Mouse (Mus musculus): ENCODE results near the gene Yipf2. TPM values are rescaled to one million over a fixed set of nuclear protein-coding genes. Genes with fewer than 3 reads are reported as not detected.

Gene Yipf2
- polyA plus RNA-seq, 2 experiments: 6.1 to 9.0 TPM

GRCm38 (mm10) chr9:21588350-21588749, 4.3 kb downstream of the Yipf2 start:
- no peak overlapping the region for H3K27ac ChIP-seq
- peaks cover 0 to 5% of the 10 kb centered on the region in 2 experiments; a peak in 2 of 4 replicates for H3K4me1 ChIP-seq (replicated peaks; ENCODE audit: control insufficient read depth in 2 of 2, insufficient read depth in 2 of 2, low read length in 1 of 2)
- no peak overlapping the region for H3K9ac ChIP-seq (replicated peaks)
- no peak overlapping the region for H3K4me2 ChIP-seq (ENCODE audit: low read depth)
- DNase-seq (ENCODE audit: low read depth in 3 of 3, low spot score in 3 of 3) (no peak), ATAC-seq (ENCODE audit: insufficient read depth) (no peak)
- 79% methylated on average over 8 of the region's 8 CpGs for WGBS (ENCODE audit: insufficient replicate concordance)
- H3K36me3 ChIP-seq (replicated peaks; ENCODE audit: control insufficient read depth, insufficient read depth, low read depth): peaks cover 45% of the 10 kb centered on the region
- H3K4me3 ChIP-seq (ENCODE audit: insufficient read depth in 1 of 2, low read depth in 2 of 2, low read length in 2 of 2): no peak overlapping the region
- no peak for TF ChIP-seq EP300 (IDR thresholded peaks at IDR 0.05; ENCODE audit: low read depth)
- TF ChIP-seq CTCF (IDR thresholded peaks at IDR 0.05; ENCODE audit: low read depth): no peak
- H3K27me3 ChIP-seq (ENCODE audit: control insufficient read depth, insufficient read depth, low read length): no peaks in the 10 kb centered on the region
- H3K9me3 ChIP-seq (ENCODE audit: control insufficient read depth, low read length): no peaks in the 10 kb centered on the region

- H3K36me3 ChIP-seq (replicated peaks; ENCODE audit: control insufficient read depth, insufficient read depth, low read depth): peaks cover 48% of the 10 kb centered on the region
Observed at GRCm38 (mm10) chr9:21587678-21588349, 4.8 kb downstream of the Yipf2 start.

DNA sequence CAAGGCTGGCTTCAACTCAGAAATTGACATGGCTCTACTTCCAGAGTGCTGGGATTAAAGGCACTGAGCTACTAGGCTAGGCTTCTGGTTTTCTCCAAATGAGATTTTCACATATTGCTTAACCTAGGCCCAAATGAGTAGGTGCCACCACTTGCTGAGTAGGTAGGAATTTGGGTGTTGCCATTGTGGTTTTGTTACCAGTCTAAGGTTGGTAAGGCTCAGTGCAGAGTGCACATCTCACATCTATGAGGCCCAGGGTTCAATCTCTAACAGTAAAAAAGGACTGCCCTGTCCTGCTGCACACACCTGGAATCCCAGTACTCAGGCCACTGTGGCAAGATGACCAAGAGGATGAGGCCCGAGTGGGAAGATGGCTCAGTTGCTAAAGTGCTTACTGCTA, 7.2 kb downstream of the Yipf2 start:
- DNase-seq (ENCODE audit: low read depth in 3 of 3, low spot score in 3 of 3): no peak
- H3K9ac ChIP-seq (replicated peaks): no peak overlapping the region
- peaks cover 52% of the 10 kb centered on the region for H3K36me3 ChIP-seq (replicated peaks; ENCODE audit: control insufficient read depth, insufficient read depth, low read depth)
- H3K27me3 ChIP-seq (ENCODE audit: control insufficient read depth, insufficient read depth, low read length): no peaks in the 10 kb centered on the region
- no peak for ATAC-seq (ENCODE audit: insufficient read depth)
- H3K9me3 ChIP-seq (ENCODE audit: control insufficient read depth, low read length): no peaks in the 10 kb centered on the region
- H3K4me3 ChIP-seq (ENCODE audit: insufficient read depth in 1 of 2, low read depth in 2 of 2, low read length in 2 of 2): no peak overlapping the region
- TF ChIP-seq EP300 (IDR thresholded peaks at IDR 0.05; ENCODE audit: low read depth): no peak
- no peak for TF ChIP-seq CTCF (IDR thresholded peaks at IDR 0.05; ENCODE audit: low read depth)
- WGBS (ENCODE audit: insufficient replicate concordance): 74% methylated on average over 1 of the region's 1 CpGs
- H3K27ac ChIP-seq: no peak overlapping the region
- no peaks in the 10 kb centered on the region for H3K4me1 ChIP-seq (replicated peaks; ENCODE audit: control insufficient read depth in 2 of 2, insufficient read depth in 2 of 2, low read length in 1 of 2)
- H3K4me2 ChIP-seq (ENCODE audit: low read depth): no peak overlapping the region

More at GRCm38 (mm10) chr9:21587678-21588349, 4.8 kb downstream of the Yipf2 start:
- TF ChIP-seq EP300 (IDR thresholded peaks at IDR 0.05; ENCODE audit: low read depth) (no peak), CTCF (IDR thresholded peaks at IDR 0.05; ENCODE audit: low read depth) (no peak)
- no peaks in the 10 kb centered on the region for H3K9me3 ChIP-seq (ENCODE audit: control insufficient read depth, low read length)
- peaks cover 0 to 5% of the 10 kb centered on the region in 2 experiments; a peak in 2 of 4 replicates for H3K4me1 ChIP-seq (replicated peaks; ENCODE audit: control insufficient read depth in 2 of 2, insufficient read depth in 2 of 2, low read length in 1 of 2)
- 84% methylated on average over 23 of the region's 23 CpGs for WGBS (ENCODE audit: insufficient replicate concordance)
- no peak overlapping the region for H3K27ac ChIP-seq
- ATAC-seq (ENCODE audit: insufficient read depth) (no peak), DNase-seq (ENCODE audit: low read depth in 3 of 3, low spot score in 3 of 3) (no peak)
- no peaks in the 10 kb centered on the region for H3K27me3 ChIP-seq (ENCODE audit: control insufficient read depth, insufficient read depth, low read length)
- no peak overlapping the region for H3K4me3 ChIP-seq (ENCODE audit: insufficient read depth in 1 of 2, low read depth in 2 of 2, low read length in 2 of 2)
- no peak overlapping the region for H3K9ac ChIP-seq (replicated peaks)
- no peak overlapping the region for H3K4me2 ChIP-seq (ENCODE audit: low read depth)

- H3K36me3 ChIP-seq (replicated peaks; ENCODE audit: control insufficient read depth, insufficient read depth, low read depth): peaks cover 30% of the 10 kb centered on the region
- no peaks in the 10 kb centered on the region for H3K4me1 ChIP-seq (replicated peaks; ENCODE audit: control insufficient read depth in 2 of 2, insufficient read depth in 2 of 2, low read length in 1 of 2)
- H3K4me3 ChIP-seq (ENCODE audit: insufficient read depth in 1 of 2, low read depth in 2 of 2, low read length in 2 of 2): no peak overlapping the region
- ATAC-seq (ENCODE audit: insufficient read depth) (no peak), DNase-seq (ENCODE audit: low read depth in 3 of 3, low spot score in 3 of 3) (no peak)
- H3K27me3 ChIP-seq (ENCODE audit: control insufficient read depth, insufficient read depth, low read length): no peaks in the 10 kb centered on the region
- no peaks in the 10 kb centered on the region for H3K9me3 ChIP-seq (ENCODE audit: control insufficient read depth, low read length)
- TF ChIP-seq EP300 (IDR thresholded peaks at IDR 0.05; ENCODE audit: low read depth) (no peak), CTCF (IDR thresholded peaks at IDR 0.05; ENCODE audit: low read depth) (no peak)
- WGBS (ENCODE audit: insufficient replicate concordance): 65% methylated on average over 3 of the region's 3 CpGs
- H3K27ac ChIP-seq: no peak overlapping the region
- no peak overlapping the region for H3K4me2 ChIP-seq (ENCODE audit: low read depth)
- no peak overlapping the region for H3K9ac ChIP-seq (replicated peaks)
Observed at GRCm38 (mm10) chr9:21578226-21578625, 14.4 kb downstream of the Yipf2 start.

DNA sequence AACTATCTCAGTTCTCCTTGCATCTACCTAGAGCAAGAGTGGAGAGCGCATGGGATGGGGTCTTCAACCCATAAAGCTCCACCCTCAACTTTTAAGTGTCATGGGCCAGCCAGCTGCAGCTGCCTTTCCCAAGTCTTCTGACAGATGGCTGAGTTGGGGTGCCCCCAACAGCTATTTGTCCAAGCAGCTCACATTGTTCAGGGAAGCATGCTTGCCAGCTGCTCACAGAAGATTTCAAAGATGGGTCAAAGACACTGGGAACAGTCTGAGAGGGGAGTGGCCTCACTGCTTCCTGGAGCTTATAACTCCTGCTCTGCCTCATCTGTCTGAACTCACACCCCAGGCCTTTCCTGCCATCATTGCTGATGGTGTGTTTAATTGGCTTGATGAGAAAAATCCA, 16.3 kb downstream of the Yipf2 start:
- TF ChIP-seq CTCF (IDR thresholded peaks at IDR 0.05; ENCODE audit: low read depth) (no peak), EP300 (IDR thresholded peaks at IDR 0.05; ENCODE audit: low read depth) (no peak)

More for the DNA sequence above, 16.3 kb downstream of the Yipf2 start:
- Histone ChIP-seq H3K27ac (no peak overlapping the region), H3K4me2 (ENCODE audit: low read depth) (no peak overlapping the region), H3K36me3 (replicated peaks; ENCODE audit: control insufficient read depth, insufficient read depth, low read depth) (peaks cover 41% of the 10 kb centered on the region), H3K4me3 (ENCODE audit: insufficient read depth in 1 of 2, low read depth in 2 of 2, low read length in 2 of 2) (no peak overlapping the region), H3K9ac (replicated peaks) (no peak overlapping the region), H3K4me1 (replicated peaks; ENCODE audit: control insufficient read depth in 2 of 2, insufficient read depth in 2 of 2, low read length in 1 of 2) (no peaks in the 10 kb centered on the region), H3K9me3 (ENCODE audit: control insufficient read depth, low read length) (no peaks in the 10 kb centered on the region), H3K27me3 (ENCODE audit: control insufficient read depth, insufficient read depth, low read length) (no peaks in the 10 kb centered on the region)
- 100% methylated on average over 1 of the region's 1 CpGs for WGBS (ENCODE audit: insufficient replicate concordance)
- no peak for ATAC-seq (ENCODE audit: insufficient read depth)
- no peak for DNase-seq (ENCODE audit: low read depth in 3 of 3, low spot score in 3 of 3)
